Mouse (Mus musculus): ENCODE measurements around the gene Zfp764. TPM values are rescaled to one million over a fixed set of nuclear protein-coding genes. Genes with fewer than 3 reads are reported as not detected.

Gene Zfp764
- 10.0 TPM for polyA plus RNA-seq (2017; shearing (Covaris generic))

GRCm38 (mm10) chr7:127406002-127406987, at the start of gene Zfp764:
Gene Zfp764, minus strand, starts transcription at chr7:127406822.

GRCm38 (mm10) chr7:127448521-127449300, 42.1 kb upstream of the Zfp764 start, which contains the start of gene Zfp689:
Gene Zfp689, minus strand, starts transcription at chr7:127449158.

GRCm38 (mm10) chr7:127421388-127422191, 15.0 kb upstream of the Zfp764 start, which contains the start of gene Zfp688:
Gene Zfp688, minus strand, starts transcription at chr7:127422068.

GRCm38 (mm10) chr7:127393157-127393943, 13.3 kb downstream of the Zfp764 start, which contains the start of gene E430018J23Rik:
Gene E430018J23Rik, minus strand, starts transcription at chr7:127393629.

GRCm38 (mm10) chr7:127386641-127387392, 19.8 kb downstream of the Zfp764 start, which contains the start of gene 9130019O22Rik:
Gene 9130019O22Rik, minus strand, starts transcription at chr7:127387166.

GRCm38 (mm10) chr7:127375271-127376245, 31.1 kb downstream of the Zfp764 start, which contains the start of gene Zfp747:
Gene Zfp747, minus strand, starts transcription at chr7:127376050.

Other genes starting within 250 kb of the Zfp764 start
- 55.9 TPM for gene Cd2bp2, start 210.8 kb downstream of the Zfp764 start, polyA plus RNA-seq (2017; shearing (Covaris generic))
- gene Tbc1d10b, start 198.4 kb downstream of the Zfp764 start, polyA plus RNA-seq (2017; shearing (Covaris generic)) = 51.9 TPM
- gene Mylpf, start 197.9 kb downstream of the Zfp764 start, polyA plus RNA-seq (2017; shearing (Covaris generic)) = 12.4 TPM
- 8.8 TPM for gene Zfp553, start 173.8 kb downstream of the Zfp764 start, polyA plus RNA-seq (2017; shearing (Covaris generic))
- gene Sept1, start 173.7 kb downstream of the Zfp764 start, polyA plus RNA-seq (2017; shearing (Covaris generic)) = 475 TPM
- 7.5 TPM for gene Zfp771, start 162.5 kb downstream of the Zfp764 start, polyA plus RNA-seq (2017; shearing (Covaris generic))
- gene Dctpp1, start 146.1 kb downstream of the Zfp764 start, polyA plus RNA-seq (2017; shearing (Covaris generic)) = 12.7 TPM
- gene Sephs2, start 132.8 kb downstream of the Zfp764 start, polyA plus RNA-seq (2017; shearing (Covaris generic)) = 24.9 TPM
- gene Itgal, start 110.6 kb downstream of the Zfp764 start, polyA plus RNA-seq (2017; shearing (Covaris generic)) = 346 TPM
- 0.21 TPM for gene Zfp768, start 61.2 kb downstream of the Zfp764 start, polyA plus RNA-seq (2017; shearing (Covaris generic))
- gene Zfp747, start 30.8 kb downstream of the Zfp764 start, polyA plus RNA-seq (2017; shearing (Covaris generic)) = 19.6 TPM
- gene 9130019O22Rik, start 19.7 kb downstream of the Zfp764 start, polyA plus RNA-seq (2017; shearing (Covaris generic)) = 5.6 TPM
- 3.7 TPM for gene E430018J23Rik, start 13.2 kb downstream of the Zfp764 start, polyA plus RNA-seq (2017; shearing (Covaris generic))
- gene Zfp688, start 15.2 kb upstream of the Zfp764 start, polyA plus RNA-seq (2017; shearing (Covaris generic)) = 18.7 TPM
- 12.1 TPM for gene Zfp689, start 42.3 kb upstream of the Zfp764 start, polyA plus RNA-seq (2017; shearing (Covaris generic))
- 122 TPM for gene Prr14, start 52.8 kb upstream of the Zfp764 start, polyA plus RNA-seq (2017; shearing (Covaris generic))
- 16.1 TPM for gene Fbrs, start 72.4 kb upstream of the Zfp764 start, polyA plus RNA-seq (2017; shearing (Covaris generic))
- gene Srcap, start 105.2 kb upstream of the Zfp764 start, polyA plus RNA-seq (2017; shearing (Covaris generic)) = 93.5 TPM
- gene Gm42715, start 112.8 kb upstream of the Zfp764 start, polyA plus RNA-seq (2017; shearing (Covaris generic)) = 4.3 TPM
- gene Tmem265, start 154.6 kb upstream of the Zfp764 start, polyA plus RNA-seq (2017; shearing (Covaris generic)) = 10.3 TPM
- gene Phkg2, start 166.5 kb upstream of the Zfp764 start, polyA plus RNA-seq (2017; shearing (Covaris generic)) = 82.7 TPM
- gene Ccdc189, start 181.8 kb upstream of the Zfp764 start, polyA plus RNA-seq (2017; shearing (Covaris generic)) = 0.39 TPM
- 108 TPM for gene Rnf40, start 181.9 kb upstream of the Zfp764 start, polyA plus RNA-seq (2017; shearing (Covaris generic))
- gene Zfp629, start 209.0 kb upstream of the Zfp764 start, polyA plus RNA-seq (2017; shearing (Covaris generic)) = 1.7 TPM

Measured in effector memory CD4-positive, alpha-beta T cell, adult 5 months (primary cell).